11 mouse cellular contexts compared by ENCODE assay signal in the genomic region with DNA sequence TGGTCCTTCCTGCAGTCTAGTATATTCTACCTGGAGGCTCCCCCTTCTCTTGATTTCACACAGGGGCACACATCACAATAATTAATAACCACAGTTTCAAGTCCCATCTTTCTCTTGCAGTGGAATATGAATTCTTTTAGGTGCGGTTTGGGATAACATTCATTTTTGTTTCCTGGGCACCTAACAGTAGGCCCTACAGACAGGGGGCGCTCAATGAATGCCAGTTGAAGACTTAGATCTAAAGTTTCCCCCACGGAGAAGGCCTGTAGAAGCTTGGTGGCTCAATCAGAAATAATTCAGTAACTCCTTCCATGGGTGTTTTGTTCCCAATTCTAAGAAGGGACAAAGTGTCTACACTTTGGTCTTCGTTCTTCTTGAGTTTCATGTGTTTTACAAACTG. TPM values are rescaled to one million over a fixed set of nuclear protein-coding genes. Genes with fewer than 3 reads are reported as not detected.
DNase-seq lines count a peak whose midpoint lies in the region; TF ChIP-seq lines count a peak whose summit lies in the region.
"Had no signal": no experiment of that assay in that cellular context is flagged by ENCODE, and none has a peak within 500 bp of the region (broad histone marks: within the 10 kb centered on the region; RNA-seq: fewer than 3 reads in every experiment).

No protein-coding gene starts in this region.

- TF ChIP-seq CTCF in left cerebral cortex, adult 2 months (IDR thresholded peaks at IDR 0.05) = peak; percentile 65

- 78% methylated on average over 4 of the region's 4 CpGs for WGBS in midbrain, embryonic 10.5 days

- H3K4me1 ChIP-seq in midbrain, embryonic 10.5 days = no peaks in the 10 kb centered on the region
- H3K4me1 ChIP-seq: midbrain, embryonic 12.5 days had no signal

- H3K27ac ChIP-seq in left cerebral cortex, adult 2 months = no peak overlapping the region
- H3K27ac ChIP-seq in midbrain, embryonic 10.5 days (replicated peaks) = no peak overlapping the region
- H3K27ac ChIP-seq: midbrain, embryonic 12.5 days had no signal

- intact Hi-C loops in left cerebral cortex, adult 2 months (cut with DNase I) = loop anchor here (1.0 kb wide), 1 partner anchor 60 kb away; no protein-coding TSS in a partner anchor

- no peak overlapping the region for H3K4me3 ChIP-seq in left cerebral cortex, adult 2 months
- no peak overlapping the region for H3K4me3 ChIP-seq in midbrain, embryonic 10.5 days
- H3K4me3 ChIP-seq: midbrain, embryonic 12.5 days had no signal

- H3K36me3 ChIP-seq in midbrain, embryonic 10.5 days = peaks cover 30% of the 10 kb centered on the region

- peak; percentile 47 to 71 for DNase-seq in cerebellum, postnatal 14 days
- DNase-seq in cerebellum, adult 9-11 months = no peak
- no peak for DNase-seq in left cerebral cortex, adult 2 months (ENCODE audit: extremely low spot score in 1 of 2, low spot score in 2 of 2)
- DNase-seq in left cerebral cortex, adult 11 months (ENCODE audit: low spot score) = no peak
- DNase-seq in brain, adult 2 months (ENCODE audit: low read depth, low spot score) = peak; percentile 54
- DNase-seq in lung, postnatal 14 days = peak; percentile 77
- no peak for DNase-seq in midbrain, embryonic 10.5 days (ENCODE audit: low spot score)
- no peak for DNase-seq in T-cell, adult 2 months (ENCODE audit: low spot score)

- no peaks in the 10 kb centered on the region for H3K9me3 ChIP-seq in midbrain, embryonic 10.5 days (replicated peaks)
- H3K9me3 ChIP-seq: midbrain, embryonic 12.5 days had no signal

- no peaks in the 10 kb centered on the region for H3K27me3 ChIP-seq in midbrain, embryonic 10.5 days (ENCODE audit: low read depth, poor library complexity, severe bottlenecking)
- H3K27me3 ChIP-seq: midbrain, embryonic 12.5 days; Patski had no signal

RNA-seq across cellular contexts. Expression of gene Ubap1l, which starts 11.6 kb away (rescaled TPM):
- 1 to 10 TPM; 4.5 to 7.4 TPM for total RNA-seq in left cerebral cortex, adult 2 months (2021)
- 0.29 and 0.36 TPM in 2 replicates for polyA plus RNA-seq in midbrain, embryonic 10.5 days (2016; fragmentation: Nextera tagmentation; extraction: Ambion mirVana)

RNA-seq across cellular contexts. Expression of gene Kbtbd13, which starts 19.0 kb away (rescaled TPM):
- total RNA-seq in left cerebral cortex, adult 2 months (2021) = under 1 TPM; 0.14 to 0.25 TPM
- 0.61 and 0.81 TPM in 2 replicates for polyA plus RNA-seq in midbrain, embryonic 10.5 days (2016; fragmentation: Nextera tagmentation; extraction: Ambion mirVana)

RNA-seq across cellular contexts. Expression of gene Rasl12, which starts 25.9 kb away (rescaled TPM):
- 1 to 10 TPM; 2.3 to 3.2 TPM for total RNA-seq in left cerebral cortex, adult 2 months (2021)
- 6.7 TPM in 2 replicates for polyA plus RNA-seq in midbrain, embryonic 10.5 days (2016; fragmentation: Nextera tagmentation; extraction: Ambion mirVana)

RNA-seq across cellular contexts. Expression of gene Pdcd7, which starts 26.5 kb away (rescaled TPM):
- 10 to 100 TPM; 29.3 to 30.9 TPM for total RNA-seq in left cerebral cortex, adult 2 months (2021)
- polyA plus RNA-seq in midbrain, embryonic 10.5 days (2016; fragmentation: Nextera tagmentation; extraction: Ambion mirVana) = 8.1 and 8.4 TPM in 2 replicates

RNA-seq across cellular contexts. Expression of gene Slc51b, which starts 50.3 kb away (rescaled TPM):
- not detected for total RNA-seq in left cerebral cortex, adult 2 months (2021)
- polyA plus RNA-seq in midbrain, embryonic 10.5 days (2016; fragmentation: Nextera tagmentation; extraction: Ambion mirVana) = not detected in 2 replicates
- polyA plus RNA-seq: midbrain, embryonic 12.5 days; stomach, embryonic 14.5 days had no signal

Comparison
In these comparisons a context has a peak if more than half of its experiments do, and no peak if none do; other contexts are left out.
1. DNase-seq: peak in cerebellum, postnatal 14 days (2 of 2), brain, adult 2 months (single experiment) and lung, postnatal 14 days (single experiment); none in cerebellum, adult 9-11 months (single experiment), left cerebral cortex, adult 2 months (0 of 2), left cerebral cortex, adult 11 months (single experiment), midbrain, embryonic 10.5 days (single experiment) and T-cell, adult 2 months (single experiment).